Comparison of ENCODE assay signal across 14 mouse cellular contexts in genomic region chr14:12041566-12041965, GRCm38 (mm10).
"Had no signal": no experiment of that assay in that cellular context is flagged by ENCODE, and none has a peak within 500 bp of the region (broad histone marks: within the 10 kb centered on the region; RNA-seq: fewer than 3 reads in every experiment).

No protein-coding gene starts in this region.

- DNase-seq: gastrocnemius, adult 2 months; gastrocnemius, postnatal 10 days; gastrocnemius, postnatal 25 days; heart, adult 2 months; heart, postnatal 14 days; heart, postnatal 4 days; kidney, adult 18-20 months; kidney, adult 8-10 months; kidney, postnatal 10 days; kidney, postnatal 25 days; kidney, postnatal 4 days; liver; liver, embryonic 13.5 days; liver, postnatal 0 days had no signal
